Mouse (Mus musculus) thymus, adult 2 months (tissue): Measurements from ENCODE around the gene Sod3. TPM values are rescaled to one million over a fixed set of nuclear protein-coding genes. Genes with fewer than 3 reads are reported as not detected.

Source experiments
- DNase-seq: peaks from one replicate; pipeline ENCODE4 v3.0.0; 2021
- H3K27ac ChIP-seq: fragments of 200-500 bp; 2 replicates; pipeline ENCODE4 v1.5.1; 2012; ENCODE audit warnings: low read length, control low read depth; ENCODE audit not compliant: control insufficient read depth, insufficient read depth
- H3K27me3 ChIP-seq: fragments of 200-500 bp; 2 replicates; pipeline ENCODE4 v1.6.1; 2012; ENCODE audit warnings: mild to moderate bottlenecking, low read length, moderate library complexity, mixed read lengths; ENCODE audit not compliant: control insufficient read depth, insufficient read depth
- H3K36me3 ChIP-seq: fragments of 200-500 bp; 2 replicates; pipeline ENCODE4 v1.6.1; 2012; ENCODE audit warnings: mild to moderate bottlenecking, low read length, moderate library complexity; ENCODE audit not compliant: control insufficient read depth, insufficient read depth
- H3K4me1 ChIP-seq: fragments of 200-500 bp; replicated peaks from 2 replicates; pipeline ENCODE4 v1.6.1; 2012; ENCODE audit warnings: low read length; ENCODE audit not compliant: control insufficient read depth, insufficient read depth
- H3K4me3 ChIP-seq: fragments of 200-500 bp; 2 replicates; pipeline ENCODE4 v1.5.1; 2012; ENCODE audit warnings: mild to moderate bottlenecking, low read length, control low read depth, moderate library complexity; ENCODE audit not compliant: control insufficient read depth, insufficient read depth
- CTCF ChIP-seq: fragments of 200-500 bp; IDR thresholded peaks from 2 replicates; pipeline ENCODE4 v1.5.1; 2012; ENCODE audit warnings: mild to moderate bottlenecking, control low read depth, low read length, moderate library complexity, borderline replicate concordance; ENCODE audit not compliant: control insufficient read depth, poor library complexity, insufficient read depth; ENCODE audit errors: extremely low read depth
- POLR2A ChIP-seq: fragments of 200-500 bp; IDR thresholded peaks from 2 replicates; pipeline ENCODE4 v1.6.1; 2012; ENCODE audit warnings: mild to moderate bottlenecking, low read length, control low read depth, moderate library complexity; ENCODE audit not compliant: control insufficient read depth, poor library complexity, insufficient read depth; ENCODE audit errors: extremely low read depth
- WGBS: fragments of 180-500 bp; shearing (Covaris S2); methylation state at CpG from one replicate; pipeline ENCODE4 v1.1.7; 2018; 5-methylcytosine and 5-hydroxymethylcytosine counted together
- polyA plus RNA-seq: library from polyadenylated mRNA; depleted of rRNA; stranded (reverse); fragments of >200 nt; gene quantifications from 2 replicates; pipeline ENCODE4 v1.2.3, GENCODE M21; 2012

Sod3 gene
- polyA plus RNA-seq, 1 experiment: 19.6 TPM

DNA sequence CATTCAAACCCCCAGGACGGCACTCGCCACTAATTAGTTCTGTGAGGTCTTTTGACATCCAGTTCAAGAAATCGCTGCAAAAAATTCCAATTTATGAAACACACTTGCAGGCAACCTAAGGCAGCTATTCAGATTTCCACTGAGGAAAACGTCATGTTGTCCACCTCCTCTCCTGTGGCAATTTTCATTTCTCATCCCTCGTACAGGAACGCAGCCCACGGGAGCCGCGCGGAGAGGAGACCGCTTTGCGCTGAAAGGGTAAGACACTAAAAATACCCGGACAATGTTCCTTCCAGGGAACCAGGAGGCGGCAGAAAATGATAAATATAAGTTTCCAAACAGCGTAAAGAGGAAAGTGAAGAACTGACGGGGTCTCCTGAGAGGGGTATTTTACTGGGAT is 27.9 kb downstream of the Sod3 start:
- no peak for DNase-seq
- TF ChIP-seq CTCF: no peak
- Histone ChIP-seq H3K4me3 (no peak overlapping the region), H3K27ac (no peak overlapping the region), H3K4me1 (no peaks in the 10 kb centered on the region), H3K27me3 (no peaks in the 10 kb centered on the region), H3K36me3 (no peaks in the 10 kb centered on the region)
- 94% methylated on average over 16 of the region's 16 CpGs for WGBS

GRCm38 (mm10) chr5:52393756-52394155 is 30.2 kb downstream of the Sod3 start:
- no peak for DNase-seq
- WGBS: 93% methylated on average over 4 of the region's 4 CpGs
- no peak overlapping the region for H3K27ac ChIP-seq

DNA sequence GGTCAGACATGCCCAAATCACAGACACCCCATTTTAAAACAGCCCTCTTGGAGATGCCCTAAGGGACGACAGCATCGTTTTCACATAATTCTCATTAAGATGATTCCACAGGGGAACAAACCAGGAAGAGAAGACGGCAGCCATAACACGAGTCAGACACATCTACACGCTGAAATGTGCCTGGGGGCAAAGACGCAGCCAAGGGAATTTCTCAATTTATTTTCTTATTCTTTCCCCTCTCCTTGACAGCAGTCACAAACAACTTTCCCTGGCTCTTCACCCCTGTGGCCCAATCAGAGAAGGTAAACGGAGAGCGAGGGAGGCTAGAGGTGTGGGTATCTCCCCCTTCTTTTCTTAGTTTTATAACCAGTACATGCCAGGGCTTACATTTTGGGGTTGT is 40.8 kb downstream of the Sod3 start:
- H3K4me1 ChIP-seq: no peaks in the 10 kb centered on the region
- no peaks in the 10 kb centered on the region for H3K27me3 ChIP-seq
- H3K36me3 ChIP-seq: no peaks in the 10 kb centered on the region
- H3K27ac ChIP-seq: no peak overlapping the region
- DNase-seq: no peak
- no peak overlapping the region for H3K4me3 ChIP-seq
- 95% methylated on average over 8 of the region's 8 CpGs for WGBS
- no peak for TF ChIP-seq POLR2A
- no peak for TF ChIP-seq CTCF

More at GRCm38 (mm10) chr5:52393756-52394155, 30.2 kb downstream of the Sod3 start:
- no peak overlapping the region for H3K4me3 ChIP-seq
- H3K36me3 ChIP-seq: no peaks in the 10 kb centered on the region
- H3K27me3 ChIP-seq: no peaks in the 10 kb centered on the region
- no peaks in the 10 kb centered on the region for H3K4me1 ChIP-seq
- TF ChIP-seq POLR2A (no peak), CTCF (no peak)

DNA sequence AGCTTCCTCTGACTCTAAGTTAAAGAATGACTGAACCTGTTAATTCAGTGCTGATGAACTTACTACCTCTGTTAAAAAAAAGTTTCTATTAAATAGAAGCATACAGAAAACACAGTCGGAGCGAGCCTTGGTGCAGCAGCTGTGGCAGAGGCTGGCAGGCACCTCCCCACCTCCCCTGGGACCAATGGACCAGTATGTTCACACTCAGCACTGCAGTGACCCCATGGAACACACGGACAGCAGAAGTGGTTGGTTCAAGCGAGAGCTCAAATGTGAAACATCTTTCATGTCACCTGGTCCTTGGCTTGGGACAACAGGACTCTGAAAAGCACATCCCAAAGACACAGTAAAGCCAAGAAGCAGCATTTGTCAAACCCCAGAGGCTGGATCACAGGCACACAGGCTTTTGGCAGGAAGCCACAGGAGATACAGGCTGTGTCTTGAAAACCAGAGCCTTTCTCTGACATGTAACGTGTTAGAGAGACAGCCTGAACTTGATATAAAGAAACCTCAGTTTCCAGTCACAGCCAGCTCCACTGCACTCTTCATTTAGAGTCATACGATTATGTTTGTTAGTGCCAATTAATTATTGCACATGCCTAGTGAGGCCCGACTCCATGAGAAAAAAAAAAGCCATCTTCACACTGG is 45.2 kb downstream of the Sod3 start:
- WGBS: 91% methylated on average over 7 of the region's 7 CpGs
- Histone ChIP-seq H3K4me3 (no peak overlapping the region), H3K27ac (no peak overlapping the region), H3K4me1 (no peaks in the 10 kb centered on the region), H3K27me3 (no peaks in the 10 kb centered on the region), H3K36me3 (no peaks in the 10 kb centered on the region)
- DNase-seq: no peak
- TF ChIP-seq POLR2A (no peak), CTCF (no peak)

DNA sequence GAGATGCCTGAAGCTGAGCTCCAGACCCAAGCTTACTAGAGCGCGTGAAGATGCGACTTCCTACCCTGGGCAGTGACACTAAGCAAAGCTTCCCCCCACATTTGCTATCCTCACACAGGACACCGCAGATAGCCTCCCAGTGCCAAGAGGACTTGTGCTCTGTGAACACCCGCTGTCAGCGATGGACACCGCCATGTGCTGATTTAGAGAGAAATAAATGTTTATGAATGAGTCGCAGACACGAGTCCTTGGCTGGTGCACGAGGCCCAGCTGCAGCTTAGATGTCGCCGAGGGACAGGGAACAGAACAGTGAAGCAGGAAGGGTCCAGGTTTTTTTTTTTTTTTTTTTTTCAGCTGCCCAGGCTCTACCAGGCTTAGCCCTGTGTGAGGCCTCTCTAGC is 46.6 kb downstream of the Sod3 start:
- TF ChIP-seq CTCF: no peak
- TF ChIP-seq POLR2A: no peak
- no peak overlapping the region for H3K27ac ChIP-seq
- no peaks in the 10 kb centered on the region for H3K4me1 ChIP-seq
- H3K27me3 ChIP-seq: no peaks in the 10 kb centered on the region
- DNase-seq: no peak
- H3K4me3 ChIP-seq: no peak overlapping the region
- no peaks in the 10 kb centered on the region for H3K36me3 ChIP-seq
- WGBS: 97% methylated on average over 12 of the region's 12 CpGs

GRCm38 (mm10) chr5:52411567-52411966 is 48.0 kb downstream of the Sod3 start:
- no peak for TF ChIP-seq CTCF
- no peak for TF ChIP-seq POLR2A
- H3K4me3 ChIP-seq: no peak overlapping the region
- 86% methylated on average over 3 of the region's 3 CpGs for WGBS
- no peak overlapping the region for H3K27ac ChIP-seq
- no peak for DNase-seq
- no peaks in the 10 kb centered on the region for H3K4me1 ChIP-seq
- no peaks in the 10 kb centered on the region for H3K36me3 ChIP-seq
- H3K27me3 ChIP-seq: no peaks in the 10 kb centered on the region

- 90% methylated on average over 1 of the region's 1 CpGs for WGBS
- TF ChIP-seq CTCF: no peak
- no peaks in the 10 kb centered on the region for H3K36me3 ChIP-seq
- no peaks in the 10 kb centered on the region for H3K27me3 ChIP-seq
- H3K4me3 ChIP-seq: no peak overlapping the region
- no peaks in the 10 kb centered on the region for H3K4me1 ChIP-seq
- H3K27ac ChIP-seq: no peak overlapping the region
- DNase-seq: no peak
Observed at GRCm38 (mm10) chr5:52415193-52415592, 51.6 kb downstream of the Sod3 start.
